34 mouse cellular contexts compared by ENCODE assay signal in genomic region chr17:34559116-34559515, GRCm38 (mm10). TPM values are rescaled to one million over a fixed set of nuclear protein-coding genes. Genes with fewer than 3 reads are reported as not detected.
DNase-seq lines count a peak whose midpoint lies in the region; ATAC-seq and TF ChIP-seq lines count a peak whose summit lies in the region.
"Had no signal": no experiment of that assay in that cellular context is flagged by ENCODE, and none has a peak within 500 bp of the region (broad histone marks: within the 10 kb centered on the region; RNA-seq: fewer than 3 reads in every experiment).

No protein-coding gene starts in this region.

- WGBS in kidney, adult 2 months, result 77% methylated on average over 7 of the region's 7 CpGs
- WGBS in heart, embryonic 11.5 days (ENCODE audit: insufficient replicate concordance), result 84% methylated on average over 7 of the region's 7 CpGs
- 82% methylated on average over 7 of the region's 7 CpGs for WGBS in midbrain, postnatal 0 days

- H3K4me3 ChIP-seq in kidney, adult 2 months (ENCODE audit: insufficient read depth, low read depth, low read length), result no peak overlapping the region
- H3K4me3 ChIP-seq in E14TG2a.4 (replicated peaks; ENCODE audit: low read length), result 0 out of 2 replicates have a peak overlapping the region, but pooled peaks have one; percentile 10
- H3K4me3 ChIP-seq in heart, embryonic 11.5 days (ENCODE audit: low read depth, low read length), result no peak overlapping the region
- H3K4me3 ChIP-seq in midbrain, postnatal 0 days (ENCODE audit: low read depth, low read length), result no peak overlapping the region
- H3K4me3 ChIP-seq: embryonic facial prominence, embryonic 12.5 days; embryonic facial prominence, embryonic 15.5 days; heart, embryonic 12.5 days; heart, embryonic 15.5 days; hindbrain, embryonic 10.5 days had no signal

- TF ChIP-seq CTCF in kidney, adult 2 months (conservative IDR thresholded peaks at IDR 0.05; ENCODE audit: insufficient read depth, insufficient read length, low read depth, low read length), result no peak
- TF ChIP-seq CTCF in E14TG2a.4 (conservative IDR thresholded peaks at IDR 0.05; ENCODE audit: low read length), result no peak
- no peak for TF ChIP-seq CTCF in midbrain, postnatal 0 days (IDR thresholded peaks at IDR 0.05)

- H3K27me3 ChIP-seq in kidney, adult 2 months (replicated peaks; ENCODE audit: control insufficient read depth, insufficient read depth, low read length), result no peaks in the 10 kb centered on the region
- H3K27me3 ChIP-seq in E14TG2a.4 (ENCODE audit: insufficient read depth, low read length), result peaks cover 8% of the 10 kb centered on the region
- H3K27me3 ChIP-seq in heart, embryonic 11.5 days (ENCODE audit: control insufficient read depth, insufficient read depth, low read length), result no peaks in the 10 kb centered on the region
- no peaks in the 10 kb centered on the region for H3K27me3 ChIP-seq in midbrain, postnatal 0 days (ENCODE audit: insufficient read depth, low read length)
- H3K27me3 ChIP-seq: embryonic facial prominence, embryonic 12.5 days; embryonic facial prominence, embryonic 15.5 days; heart, embryonic 12.5 days had no signal

- no peak overlapping the region for H3K9ac ChIP-seq in heart, embryonic 11.5 days (ENCODE audit: low read depth, low read length)
- H3K9ac ChIP-seq in midbrain, postnatal 0 days (replicated peaks; ENCODE audit: low read length, poor library complexity, severe bottlenecking), result no peak overlapping the region
- H3K9ac ChIP-seq: embryonic facial prominence, embryonic 12.5 days; embryonic facial prominence, embryonic 15.5 days; forebrain, postnatal 0 days; heart, embryonic 12.5 days; heart, embryonic 15.5 days; hindbrain, embryonic 14.5 days had no signal

- H3K9me3 ChIP-seq in E14TG2a.4 (ENCODE audit: low read length), result no peaks in the 10 kb centered on the region
- H3K9me3 ChIP-seq in heart, embryonic 11.5 days (replicated peaks; ENCODE audit: control insufficient read depth, low read length), result no peaks in the 10 kb centered on the region
- no peaks in the 10 kb centered on the region for H3K9me3 ChIP-seq in midbrain, postnatal 0 days (ENCODE audit: low read length)
- H3K9me3 ChIP-seq: embryonic facial prominence, embryonic 12.5 days; embryonic facial prominence, embryonic 15.5 days; heart, embryonic 12.5 days; heart, embryonic 15.5 days; hindbrain, embryonic 10.5 days had no signal

- peak overlapping the region; percentile 62; the same call in 1 of the 2 replicates for H3K27ac ChIP-seq in kidney, adult 2 months (ENCODE audit: insufficient read depth, low read depth, low read length)
- H3K27ac ChIP-seq in heart, embryonic 11.5 days (ENCODE audit: low read depth, low read length), result no peak overlapping the region
- H3K27ac ChIP-seq in midbrain, postnatal 0 days (ENCODE audit: low read depth, low read length), result no peak overlapping the region
- H3K27ac ChIP-seq: embryonic facial prominence, embryonic 12.5 days; embryonic facial prominence, embryonic 15.5 days; heart, embryonic 15.5 days; hindbrain, embryonic 10.5 days; hindbrain, embryonic 14.5 days; hindbrain, postnatal 0 days had no signal

- no peaks in the 10 kb centered on the region for H3K36me3 ChIP-seq in kidney, adult 2 months (ENCODE audit: control insufficient read depth, insufficient read depth, low read length)
- H3K36me3 ChIP-seq in E14TG2a.4 (ENCODE audit: insufficient read depth, low read length), result no peaks in the 10 kb centered on the region
- no peaks in the 10 kb centered on the region for H3K36me3 ChIP-seq in heart, embryonic 11.5 days (ENCODE audit: control insufficient read depth, insufficient read depth, low read length)
- H3K36me3 ChIP-seq in midbrain, postnatal 0 days (ENCODE audit: insufficient read depth, low read length), result no peaks in the 10 kb centered on the region
- H3K36me3 ChIP-seq: embryonic facial prominence, embryonic 12.5 days; embryonic facial prominence, embryonic 15.5 days; heart, embryonic 12.5 days; heart, embryonic 15.5 days; hindbrain, embryonic 10.5 days had no signal

- no peak for DNase-seq in kidney, adult 2 months
- no peak for DNase-seq in kidney, postnatal 36 days
- DNase-seq in lung, postnatal 10 days, result peak; percentile 55
- DNase-seq in lung, postnatal 4 days, result peak; percentile 29 to 51
- DNase-seq in midbrain, postnatal 0 days (ENCODE audit: low spot score), result no peak
- DNase-seq: adrenal gland, adult 8-10 months; adrenal gland, postnatal 25 days; cerebellum, adult 18-20 months; cerebellum, adult 9-11 months; cerebellum, postnatal 25 days; forebrain, postnatal 0 days; gastrocnemius, postnatal 10 days; heart, adult 11 months; heart, postnatal 10 days; heart, postnatal 36 days had no signal

- H3K4me1 ChIP-seq in kidney, adult 2 months (ENCODE audit: control insufficient read depth, insufficient read depth, low read length), result no peaks in the 10 kb centered on the region
- H3K4me1 ChIP-seq in E14TG2a.4 (replicated peaks; ENCODE audit: low read depth, low read length), result peaks cover 51% of the 10 kb centered on the region
- peaks cover 4% of the 10 kb centered on the region; the same call in 1 of the 2 replicates for H3K4me1 ChIP-seq in heart, embryonic 11.5 days (ENCODE audit: control insufficient read depth, insufficient read depth, low read length)
- H3K4me1 ChIP-seq in midbrain, postnatal 0 days (ENCODE audit: insufficient read depth, low read length), result no peaks in the 10 kb centered on the region

- H3K4me2 ChIP-seq in heart, embryonic 11.5 days, result no peak overlapping the region
- no peak overlapping the region for H3K4me2 ChIP-seq in midbrain, postnatal 0 days (ENCODE audit: low read depth, low read length, poor library complexity, severe bottlenecking)
- H3K4me2 ChIP-seq: embryonic facial prominence, embryonic 12.5 days; embryonic facial prominence, embryonic 15.5 days; heart, embryonic 12.5 days; heart, embryonic 15.5 days; hindbrain, embryonic 14.5 days had no signal

- ATAC-seq in heart, embryonic 11.5 days (replicated peaks; ENCODE audit: insufficient number of reproducible peaks, low FRiP score, low TSS enrichment), result no peak
- ATAC-seq in midbrain, postnatal 0 days (ENCODE audit: low FRiP score), result no peak
- ATAC-seq: forebrain, embryonic 14.5 days; forebrain, postnatal 0 days; hindbrain, postnatal 0 days had no signal

- TF ChIP-seq POLR2A in kidney, adult 2 months (IDR thresholded peaks at IDR 0.05; ENCODE audit: low read depth, low read length), result no peak

RNA-seq across cellular contexts. Expression of gene Notch4, which starts 5.0 kb away (rescaled TPM):
- polyA plus RNA-seq in kidney, adult 2 months (2012; rRNA removed), result 14.4 and 18.4 TPM in 2 replicates
- 6.5 and 8.1 TPM in 2 replicates for polyA plus RNA-seq in heart, embryonic 11.5 days (2014; fragmentation: Nextera tagmentation; extraction: Ambion mirVana)
- total RNA-seq in midbrain, postnatal 0 days (2014; rRNA removed), result 8.8 and 44.3 TPM in 2 replicates
- polyA plus RNA-seq in midbrain, postnatal 0 days (2015; fragmentation: Nextera tagmentation; extraction: Ambion mirVana), result 3.8 and 6.1 TPM in 2 replicates

RNA-seq across cellular contexts. Expression of gene Gpsm3, which starts 30.5 kb away (rescaled TPM):
- polyA plus RNA-seq in kidney, adult 2 months (2012; rRNA removed), result 10.3 and 12.8 TPM in 2 replicates
- 5.7 and 10.3 TPM in 2 replicates for polyA plus RNA-seq in heart, embryonic 11.5 days (2014; fragmentation: Nextera tagmentation; extraction: Ambion mirVana)
- 1.2 and 4.4 TPM in 2 replicates for total RNA-seq in midbrain, postnatal 0 days (2014; rRNA removed)
- polyA plus RNA-seq in midbrain, postnatal 0 days (2015; fragmentation: Nextera tagmentation; extraction: Ambion mirVana), result 5.5 and 6.9 TPM in 2 replicates

RNA-seq across cellular contexts. Expression of gene Pbx2, which starts 31.9 kb away (rescaled TPM):
- polyA plus RNA-seq in kidney, adult 2 months (2012; rRNA removed), result 51.3 and 56.2 TPM in 2 replicates
- 11.8 and 12.5 TPM in 2 replicates for polyA plus RNA-seq in heart, embryonic 11.5 days (2014; fragmentation: Nextera tagmentation; extraction: Ambion mirVana)
- 84.8 and 95.6 TPM in 2 replicates for total RNA-seq in midbrain, postnatal 0 days (2014; rRNA removed)
- polyA plus RNA-seq in midbrain, postnatal 0 days (2015; fragmentation: Nextera tagmentation; extraction: Ambion mirVana), result 9.5 and 9.6 TPM in 2 replicates

RNA-seq across cellular contexts. Expression of gene Ager, which starts 38.5 kb away (rescaled TPM):
- polyA plus RNA-seq in kidney, adult 2 months (2012; rRNA removed), result 2.1 TPM in 2 replicates
- 3.2 and 4.5 TPM in 2 replicates for polyA plus RNA-seq in heart, embryonic 11.5 days (2014; fragmentation: Nextera tagmentation; extraction: Ambion mirVana)
- 1.7 and 2.1 TPM in 2 replicates for total RNA-seq in midbrain, postnatal 0 days (2014; rRNA removed)
- polyA plus RNA-seq in midbrain, postnatal 0 days (2015; fragmentation: Nextera tagmentation; extraction: Ambion mirVana), result 1.6 and 2.0 TPM in 2 replicates

RNA-seq across cellular contexts. Expression of gene Btnl6, which starts 42.0 kb away (rescaled TPM):
- not detected in 2 replicates for polyA plus RNA-seq in kidney, adult 2 months (2012; rRNA removed)
- not detected in 2 replicates for polyA plus RNA-seq in heart, embryonic 11.5 days (2014; fragmentation: Nextera tagmentation; extraction: Ambion mirVana)
- total RNA-seq in midbrain, postnatal 0 days (2014; rRNA removed), result not detected in 2 replicates
- polyA plus RNA-seq in midbrain, postnatal 0 days (2015; fragmentation: Nextera tagmentation; extraction: Ambion mirVana), result not detected in 2 replicates
- total RNA-seq: adrenal gland, adult 8-10 months; adrenal gland, postnatal 25 days; CH12.LX; common myeloid progenitor, adult 5-6 weeks; forebrain, postnatal 0 days; gastrocnemius, postnatal 10 days; gastrocnemius, postnatal 4 days; heart, adult 8-10 months; heart, postnatal 10 days; heart, postnatal 36 days; hindbrain, postnatal 0 days; MEL had no signal
- polyA plus RNA-seq: brain, embryonic 14.5 days; embryonic facial prominence, embryonic 12.5 days; embryonic facial prominence, embryonic 15.5 days; forebrain, embryonic 11.5 days; forebrain, embryonic 14.5 days; forebrain, postnatal 0 days; frontal cortex, adult 2 months; heart, embryonic 12.5 days; heart, embryonic 15.5 days; hindbrain, embryonic 10.5 days; hindbrain, embryonic 14.5 days; inflammation-experienced regulatory T-cells, adult 6 months had no signal

Comparison
In these comparisons a context has a peak if more than half of its experiments do, and no peak if none do; other contexts are left out.
1. DNase-seq: peak in lung, postnatal 10 days (single experiment) and lung, postnatal 4 days (2 of 2); none in kidney, adult 2 months (single experiment), kidney, postnatal 36 days (0 of 2) and midbrain, postnatal 0 days (single experiment).